Mouse (Mus musculus): ENCODE data around the gene Azin2.

The Azin2 gene

DNA sequence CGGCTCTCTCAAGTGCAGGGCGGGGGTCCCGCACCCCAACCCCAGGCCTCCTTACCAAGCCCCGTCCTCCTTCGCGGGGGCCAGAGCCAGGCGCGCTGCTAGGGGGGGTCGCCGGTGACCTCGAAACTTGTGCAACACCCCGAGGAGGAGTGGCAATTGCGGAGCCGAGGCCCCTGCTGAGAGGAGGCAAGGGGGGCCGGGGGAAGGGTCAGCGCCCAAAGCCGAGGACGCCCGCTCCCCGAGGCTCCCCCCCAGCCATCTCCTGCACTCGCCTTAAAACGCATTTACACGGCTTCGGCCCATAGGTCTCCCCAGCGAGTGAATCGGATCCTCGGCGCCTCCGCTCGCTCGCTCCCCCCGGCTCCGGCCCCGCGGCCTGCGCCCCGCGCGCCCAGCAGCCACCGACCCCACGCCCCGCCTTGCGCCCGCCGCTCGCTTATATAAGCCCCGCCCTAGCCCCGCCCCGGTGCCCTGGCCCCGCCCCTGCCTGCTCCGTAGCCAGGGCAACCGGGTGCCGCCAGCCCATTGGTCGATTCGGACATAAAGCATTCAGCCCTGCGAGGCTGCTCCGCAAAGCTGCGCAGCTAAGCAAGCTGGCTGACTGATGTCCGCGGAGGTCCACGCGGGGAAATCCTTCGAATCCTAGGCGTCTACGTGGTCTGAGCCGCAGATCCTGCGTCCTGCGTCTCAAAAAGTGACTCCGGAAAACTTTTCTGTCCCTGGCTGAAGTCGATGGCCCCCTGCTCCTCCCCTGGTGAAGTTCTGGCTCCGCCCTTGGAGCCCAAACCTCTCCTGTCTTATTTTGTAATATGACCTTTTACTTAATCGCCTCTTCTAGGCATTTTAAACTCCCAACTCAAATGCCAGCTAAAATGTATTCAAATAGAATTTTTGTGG is at the start of gene Azin2:
Gene Azin2, minus strand, starts transcription at position 414 of the 897 bp plus-strand sequence.
- peak; percentile 96 for DNase-seq (ENCODE audit: inconsistent ontology term)

- DNase-seq (ENCODE audit: inconsistent ontology term) = peak; percentile 98
These were observed 49.4 kb upstream of the Azin2 start for GRCm38 (mm10) chr4:129011604-129012121.

- no peak for DNase-seq (ENCODE audit: inconsistent ontology term)
These were observed 47.3 kb upstream of the Azin2 start for GRCm38 (mm10) chr4:129009521-129009920.

GRCm38 (mm10) chr4:129008672-129009071 is 46.4 kb upstream of the Azin2 start:
- no peak for DNase-seq (ENCODE audit: inconsistent ontology term)

DNA sequence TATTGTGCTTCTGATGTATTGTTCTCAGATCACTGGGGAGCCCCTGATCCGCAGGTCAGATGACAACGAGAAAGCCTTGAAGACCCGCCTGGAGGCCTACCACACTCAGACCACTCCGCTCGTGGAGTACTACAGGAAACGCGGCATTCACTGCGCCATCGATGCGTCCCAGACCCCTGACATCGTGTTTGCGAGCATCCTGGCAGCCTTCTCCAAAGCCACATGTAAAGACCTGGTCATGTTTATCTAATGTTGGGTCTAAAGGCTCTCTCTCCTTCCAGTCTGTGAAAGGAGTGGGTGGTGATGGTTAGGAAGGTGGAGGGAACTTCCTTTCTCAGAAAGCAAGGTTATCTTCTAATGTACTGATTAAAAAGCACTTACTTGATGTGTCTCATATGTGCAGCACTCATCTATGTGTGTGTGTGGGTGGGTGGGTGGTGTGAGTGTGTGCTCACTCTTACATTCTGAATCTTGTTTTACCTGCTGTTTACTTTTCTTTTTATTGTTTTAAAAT is 45.8 kb upstream of the Azin2 start:
- no peak for DNase-seq (ENCODE audit: inconsistent ontology term)

DNA sequence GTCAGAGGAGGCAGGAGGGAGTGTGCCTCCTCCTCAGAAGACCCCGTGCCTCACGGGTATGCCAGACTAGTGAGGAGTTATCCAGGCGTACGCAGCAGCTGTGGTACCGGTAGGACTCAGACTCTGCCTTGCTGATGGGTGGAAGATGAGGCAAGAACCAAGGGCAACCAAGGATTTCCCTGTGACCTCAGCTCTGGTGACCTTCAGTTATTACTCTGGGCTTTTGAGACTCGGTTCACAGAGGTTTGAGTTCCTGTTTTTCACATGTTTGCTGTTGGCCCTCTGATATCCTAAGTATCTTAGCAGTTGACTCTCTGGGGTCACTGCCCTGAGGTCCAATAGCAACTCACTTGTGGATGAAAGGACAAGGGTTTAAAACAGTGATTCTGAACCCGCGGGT is 41.5 kb upstream of the Azin2 start:
- DNase-seq (ENCODE audit: inconsistent ontology term) = no peak

GRCm38 (mm10) chr4:129000786-129001185 is 38.5 kb upstream of the Azin2 start:
- no peak for DNase-seq (ENCODE audit: inconsistent ontology term)

GRCm38 (mm10) chr4:128998401-128998800 is 36.2 kb upstream of the Azin2 start:
- DNase-seq (ENCODE audit: inconsistent ontology term) = no peak

DNA sequence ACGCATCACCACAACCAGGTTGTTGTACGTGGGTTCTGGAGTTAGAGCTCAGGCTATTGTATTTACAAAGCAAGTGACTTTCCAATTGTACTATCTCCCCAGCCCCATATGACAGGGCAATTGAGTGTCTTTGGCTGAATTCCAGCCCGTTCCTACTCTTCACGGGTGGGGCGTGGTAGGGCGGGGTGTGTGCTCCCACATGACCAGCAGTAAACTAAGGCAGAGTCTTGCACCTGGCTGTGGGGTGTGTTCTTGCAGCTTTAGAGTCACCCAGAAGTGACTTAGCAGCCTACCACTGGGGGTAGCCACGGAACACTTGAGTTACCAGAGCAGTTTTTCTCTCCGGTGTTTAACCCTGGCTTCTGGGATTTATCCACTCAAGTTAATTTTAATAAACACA is 35.0 kb upstream of the Azin2 start:
- DNase-seq (ENCODE audit: inconsistent ontology term) = no peak

- DNase-seq (ENCODE audit: inconsistent ontology term) = no peak
These were observed 33.0 kb upstream of the Azin2 start for GRCm38 (mm10) chr4:128995238-128995637.

DNA sequence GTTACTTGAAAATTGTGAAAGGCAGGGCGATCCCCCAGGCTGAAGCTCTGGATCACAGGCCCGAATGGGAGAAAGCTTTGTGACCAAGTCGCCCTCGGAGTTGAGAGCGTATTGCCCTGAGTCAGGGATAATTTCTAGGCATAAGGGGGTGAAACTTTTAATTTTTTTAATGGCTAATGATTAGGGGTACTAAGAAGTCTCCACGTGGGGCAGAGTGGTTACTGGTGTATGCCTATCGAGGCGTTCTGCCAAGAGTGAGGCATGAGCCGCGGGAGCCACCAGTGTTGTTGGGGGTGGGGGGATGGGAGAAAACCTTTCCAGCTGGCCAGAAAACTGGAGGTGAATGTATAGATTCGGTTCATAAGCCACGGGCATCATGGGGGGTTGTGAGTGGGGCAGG is 31.4 kb upstream of the Azin2 start:
- peak; percentile 29 for DNase-seq (ENCODE audit: inconsistent ontology term)

- peak; percentile 98 for DNase-seq (ENCODE audit: inconsistent ontology term)
These were observed 30.9 kb upstream of the Azin2 start for GRCm38 (mm10) chr4:128993025-128993662.

- DNase-seq (ENCODE audit: inconsistent ontology term) = no peak
These were observed 29.9 kb upstream of the Azin2 start for GRCm38 (mm10) chr4:128992176-128992575.

- no peak for DNase-seq (ENCODE audit: inconsistent ontology term)
These were observed 29.3 kb upstream of the Azin2 start, which contains the start of gene Ak2 for GRCm38 (mm10) chr4:128991500-128992008. Gene Ak2, plus strand, starts transcription at chr4:128991958.

- DNase-seq (ENCODE audit: inconsistent ontology term) = no peak
These were observed 27.4 kb upstream of the Azin2 start for GRCm38 (mm10) chr4:128989678-128990077.

GRCm38 (mm10) chr4:128988911-128989310 is 26.7 kb upstream of the Azin2 start:
- DNase-seq (ENCODE audit: inconsistent ontology term) = no peak

GRCm38 (mm10) chr4:128984600-128984999 is 22.4 kb upstream of the Azin2 start:
- no peak for DNase-seq (ENCODE audit: inconsistent ontology term)

DNA sequence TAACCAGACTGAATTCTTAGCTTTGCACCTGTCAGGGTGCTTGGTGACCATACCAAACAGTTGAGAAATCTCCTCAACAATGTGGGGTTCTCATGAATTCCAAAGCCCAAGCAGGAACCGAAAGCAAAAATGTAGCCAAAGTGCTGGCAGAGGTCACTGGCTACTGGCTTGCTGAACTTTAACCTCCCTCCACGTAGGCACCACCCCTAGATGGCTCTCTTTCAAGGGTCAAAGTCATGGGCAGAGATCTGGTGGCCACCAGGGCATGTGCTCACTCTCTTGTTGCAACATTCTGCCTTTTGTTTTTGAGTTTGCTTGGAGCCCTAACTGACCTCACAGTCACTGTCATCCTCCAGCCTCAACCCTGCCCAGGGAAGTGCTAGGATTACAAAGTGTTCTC is 21.4 kb upstream of the Azin2 start:
- no peak for DNase-seq (ENCODE audit: inconsistent ontology term)

DNA sequence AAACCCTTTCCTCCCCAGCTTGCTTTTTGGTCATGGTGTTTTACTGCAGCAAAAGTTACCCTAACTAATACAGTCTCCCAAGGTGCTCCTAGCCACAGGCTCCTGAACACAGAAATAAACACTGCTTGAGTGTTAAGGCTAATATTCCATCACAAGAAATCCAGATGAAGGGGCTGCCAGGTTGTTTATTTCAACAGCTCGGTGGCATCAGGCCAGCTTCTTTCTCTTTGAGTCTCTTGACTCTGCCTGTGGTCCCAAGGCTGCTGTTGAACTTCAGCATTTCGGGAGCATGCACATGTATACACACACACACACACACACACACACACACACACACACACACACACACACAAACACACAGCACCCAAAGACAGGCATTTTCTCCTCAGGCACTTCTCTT is 20.9 kb upstream of the Azin2 start:
- DNase-seq (ENCODE audit: inconsistent ontology term) = no peak

GRCm38 (mm10) chr4:128981833-128982180 is 19.6 kb upstream of the Azin2 start:
- DNase-seq (ENCODE audit: inconsistent ontology term) = no peak

- DNase-seq (ENCODE audit: inconsistent ontology term) = peak; percentile 95
These were observed 18.9 kb upstream of the Azin2 start for GRCm38 (mm10) chr4:128980890-128981832.

Measured in Muller cell, postnatal 12 days (primary cell).